8 mouse cellular contexts compared by ENCODE assay signal in genomic region chr4:126261675-126262074, GRCm38 (mm10). TPM values are rescaled to one million over a fixed set of nuclear protein-coding genes. Genes with fewer than 3 reads are reported as not detected.
A peak's percentile ranks its signal among the peaks of the same experiment; 100 is the strongest.
DNase-seq lines count a peak whose midpoint lies in the region; ATAC-seq and TF ChIP-seq lines count a peak whose summit lies in the region.

No protein-coding gene starts in this region.

- DNase-seq in heart, embryonic 10.5 days (ENCODE audit: low spot score), result no peak
- no peak for DNase-seq in heart, adult 11 months
- DNase-seq in lung, postnatal 0 days (ENCODE audit: low spot score), result no peak
- no peak for DNase-seq in lung, postnatal 10 days
- no peak for DNase-seq in left cerebral cortex, adult 18-20 months (ENCODE audit: low spot score in 2 of 2)
- no peak for DNase-seq in ovary, postnatal 36 days (ENCODE audit: low spot score)

- H3K27ac ChIP-seq in heart, embryonic 10.5 days, result peak overlapping the region; percentile 90
- peak overlapping the region; percentile 81 for H3K27ac ChIP-seq in lung, postnatal 0 days (ENCODE audit: low read length)
- no peak overlapping the region for H3K27ac ChIP-seq in hindbrain, embryonic 15.5 days (replicated peaks)
- H3K27ac ChIP-seq in neural tube, embryonic 15.5 days (replicated peaks), result 0 out of 2 replicates have a peak overlapping the region, but pooled peaks have one; percentile 33

- H3K27me3 ChIP-seq in heart, embryonic 10.5 days (ENCODE audit: insufficient read depth, poor library complexity, severe bottlenecking), result no peaks in the 10 kb centered on the region
- no peaks in the 10 kb centered on the region for H3K27me3 ChIP-seq in lung, postnatal 0 days (replicated peaks; ENCODE audit: insufficient read depth, low read length)
- H3K27me3 ChIP-seq in hindbrain, embryonic 15.5 days, result no peaks in the 10 kb centered on the region
- H3K27me3 ChIP-seq in neural tube, embryonic 15.5 days (replicated peaks), result no peaks in the 10 kb centered on the region

- whole genome bisulfite sequencing in heart, embryonic 10.5 days, result 51% methylated on average over 7 of the region's 7 CpGs
- 41% methylated on average over 7 of the region's 7 CpGs for WGBS in lung, postnatal 0 days
- WGBS in hindbrain, embryonic 15.5 days, result 50% methylated on average over 7 of the region's 7 CpGs
- 46% methylated on average over 7 of the region's 7 CpGs for WGBS in neural tube, embryonic 15.5 days

- ATAC-seq in lung, postnatal 0 days, result no peak
- ATAC-seq in hindbrain, embryonic 15.5 days (ENCODE audit: low FRiP score, low read depth), result no peak
- no peak for ATAC-seq in neural tube, embryonic 15.5 days (ENCODE audit: low FRiP score)

- TF ChIP-seq EP300 in lung, postnatal 0 days (IDR thresholded peaks at IDR 0.05), result no peak

- TF ChIP-seq CTCF in lung, postnatal 0 days (IDR thresholded peaks at IDR 0.05), result no peak

- H3K4me2 ChIP-seq in lung, postnatal 0 days (replicated peaks; ENCODE audit: low read depth, low read length), result no peak overlapping the region
- no peak overlapping the region for H3K4me2 ChIP-seq in hindbrain, embryonic 15.5 days
- H3K4me2 ChIP-seq in neural tube, embryonic 15.5 days, result peak overlapping the region; percentile 30; the same call in 1 of the 2 replicates

- no peak overlapping the region for H3K9ac ChIP-seq in lung, postnatal 0 days (replicated peaks; ENCODE audit: low read depth)
- 0 out of 2 replicates have a peak overlapping the region, but pooled peaks have one; percentile 4 for H3K9ac ChIP-seq in hindbrain, embryonic 15.5 days
- H3K9ac ChIP-seq in neural tube, embryonic 15.5 days (replicated peaks), result no peak overlapping the region

- H3K36me3 ChIP-seq in heart, embryonic 10.5 days, result no peaks in the 10 kb centered on the region
- H3K36me3 ChIP-seq in lung, postnatal 0 days (ENCODE audit: insufficient read depth, low read length), result no peaks in the 10 kb centered on the region
- no peaks in the 10 kb centered on the region for H3K36me3 ChIP-seq in hindbrain, embryonic 15.5 days
- no peaks in the 10 kb centered on the region for H3K36me3 ChIP-seq in neural tube, embryonic 15.5 days

- H3K4me1 ChIP-seq in heart, embryonic 10.5 days, result peaks cover 63% of the 10 kb centered on the region
- peaks cover 31% of the 10 kb centered on the region for H3K4me1 ChIP-seq in lung, postnatal 0 days (ENCODE audit: insufficient read depth, low read depth, low read length)
- peaks cover 59% of the 10 kb centered on the region for H3K4me1 ChIP-seq in hindbrain, embryonic 15.5 days (replicated peaks)
- peaks cover 73% of the 10 kb centered on the region for H3K4me1 ChIP-seq in neural tube, embryonic 15.5 days

- no peaks in the 10 kb centered on the region for H3K9me3 ChIP-seq in heart, embryonic 10.5 days
- no peaks in the 10 kb centered on the region for H3K9me3 ChIP-seq in lung, postnatal 0 days (ENCODE audit: low read length)
- no peaks in the 10 kb centered on the region for H3K9me3 ChIP-seq in hindbrain, embryonic 15.5 days
- H3K9me3 ChIP-seq in neural tube, embryonic 15.5 days (replicated peaks), result no peaks in the 10 kb centered on the region

- H3K4me3 ChIP-seq in heart, embryonic 10.5 days, result peak overlapping the region; percentile 86; the same call in 1 of the 2 replicates
- no peak overlapping the region for H3K4me3 ChIP-seq in lung, postnatal 0 days (ENCODE audit: low read depth, low read length)
- H3K4me3 ChIP-seq in hindbrain, embryonic 15.5 days, result peak overlapping the region; percentile 81; the same call in 1 of the 2 replicates
- H3K4me3 ChIP-seq in neural tube, embryonic 15.5 days (replicated peaks), result peak overlapping the region; percentile 90; the same call in 1 of the 2 replicates

RNA-seq across cellular contexts. Expression of gene Trappc3, which starts 0.5 kb away (rescaled TPM):
- polyA plus RNA-seq in heart, embryonic 10.5 days (2016; fragmentation: Nextera tagmentation; extraction: Ambion mirVana), result 74.9 and 86.4 TPM in 2 replicates
- 95.9 and 97.9 TPM in 2 replicates for polyA plus RNA-seq in lung, postnatal 0 days (2015; fragmentation: Nextera tagmentation; extraction: Ambion mirVana)
- polyA plus RNA-seq in hindbrain, embryonic 15.5 days (2015; fragmentation: Nextera tagmentation; extraction: Ambion mirVana), result 172 and 180 TPM in 2 replicates
- polyA plus RNA-seq in neural tube, embryonic 15.5 days (2015; fragmentation: Nextera tagmentation; extraction: Ambion mirVana), result 175 and 188 TPM in 2 replicates
- total RNA-seq in left cerebral cortex, adult 18-20 months (2021), result 10 to 100 TPM; 84.5 to 87.3 TPM

RNA-seq across cellular contexts. Expression of gene Map7d1, which starts 5.5 kb away (rescaled TPM):
- polyA plus RNA-seq in heart, embryonic 10.5 days (2016; fragmentation: Nextera tagmentation; extraction: Ambion mirVana), result 49.1 and 74.8 TPM in 2 replicates
- 27.2 and 33.3 TPM in 2 replicates for polyA plus RNA-seq in lung, postnatal 0 days (2015; fragmentation: Nextera tagmentation; extraction: Ambion mirVana)
- polyA plus RNA-seq in hindbrain, embryonic 15.5 days (2015; fragmentation: Nextera tagmentation; extraction: Ambion mirVana), result 82.9 and 97.5 TPM in 2 replicates
- polyA plus RNA-seq in neural tube, embryonic 15.5 days (2015; fragmentation: Nextera tagmentation; extraction: Ambion mirVana), result 65.4 and 79.7 TPM in 2 replicates
- 100 to 1,000 TPM; 251 to 254 TPM for total RNA-seq in left cerebral cortex, adult 18-20 months (2021)

RNA-seq across cellular contexts. Expression of gene Col8a2, which starts 24.9 kb away (rescaled TPM):
- polyA plus RNA-seq in heart, embryonic 10.5 days (2016; fragmentation: Nextera tagmentation; extraction: Ambion mirVana), result 3.3 and 3.7 TPM in 2 replicates
- 1.4 and 1.9 TPM in 2 replicates for polyA plus RNA-seq in lung, postnatal 0 days (2015; fragmentation: Nextera tagmentation; extraction: Ambion mirVana)
- polyA plus RNA-seq in hindbrain, embryonic 15.5 days (2015; fragmentation: Nextera tagmentation; extraction: Ambion mirVana), result 6.9 and 8.1 TPM in 2 replicates
- polyA plus RNA-seq in neural tube, embryonic 15.5 days (2015; fragmentation: Nextera tagmentation; extraction: Ambion mirVana), result 7.4 and 9.8 TPM in 2 replicates
- total RNA-seq in left cerebral cortex, adult 18-20 months (2021), result 1 to 10 TPM; 1.7 to 2.8 TPM

RNA-seq across cellular contexts. Expression of gene Thrap3, which starts 59.1 kb away (rescaled TPM):
- polyA plus RNA-seq in heart, embryonic 10.5 days (2016; fragmentation: Nextera tagmentation; extraction: Ambion mirVana), result 194 and 200 TPM in 2 replicates
- polyA plus RNA-seq in lung, postnatal 0 days (2015; fragmentation: Nextera tagmentation; extraction: Ambion mirVana), result 98.6 and 112 TPM in 2 replicates
- 130 and 141 TPM in 2 replicates for polyA plus RNA-seq in hindbrain, embryonic 15.5 days (2015; fragmentation: Nextera tagmentation; extraction: Ambion mirVana)
- 127 and 133 TPM in 2 replicates for polyA plus RNA-seq in neural tube, embryonic 15.5 days (2015; fragmentation: Nextera tagmentation; extraction: Ambion mirVana)
- total RNA-seq in left cerebral cortex, adult 18-20 months (2021), result 100 to 1,000 TPM; 132 to 156 TPM

RNA-seq across cellular contexts. Expression of gene Adprhl2, which starts 59.8 kb away (rescaled TPM):
- 53.1 and 68.9 TPM in 2 replicates for polyA plus RNA-seq in heart, embryonic 10.5 days (2016; fragmentation: Nextera tagmentation; extraction: Ambion mirVana)
- polyA plus RNA-seq in lung, postnatal 0 days (2015; fragmentation: Nextera tagmentation; extraction: Ambion mirVana), result 40.9 and 42.1 TPM in 2 replicates
- 78.6 and 86.1 TPM in 2 replicates for polyA plus RNA-seq in hindbrain, embryonic 15.5 days (2015; fragmentation: Nextera tagmentation; extraction: Ambion mirVana)
- 75.5 and 79.8 TPM in 2 replicates for polyA plus RNA-seq in neural tube, embryonic 15.5 days (2015; fragmentation: Nextera tagmentation; extraction: Ambion mirVana)
- 10 to 100 TPM; 28.6 to 30.9 TPM for total RNA-seq in left cerebral cortex, adult 18-20 months (2021)
